Mouse (Mus musculus) neural tube, embryonic 13.5 days (tissue): Measurements from ENCODE around the gene Gmds. TPM values are rescaled to one million over a fixed set of nuclear protein-coding genes. Genes with fewer than 3 reads are reported as not detected.

Experiments
- ATAC-seq: fragments of 200-750 bp; cut with Nextera tagmentation; 2 replicates; pipeline ENCODE4 v1.8.0; 2017; ENCODE audit warnings: low read depth, mild to moderate bottlenecking, moderate TSS enrichment, moderate library complexity
- H3K27ac ChIP-seq: fragments of 300-500 bp; sonication (generic); replicated peaks from 2 replicates; pipeline ENCODE4 v1.5.1; 2015; ENCODE audit warnings: moderate library complexity, mild to moderate bottlenecking, inconsistent platforms
- H3K27me3 ChIP-seq: fragments of 300-500 bp; sonication (generic); 2 replicates; pipeline ENCODE4 v1.6.1; 2015; ENCODE audit warnings: mild to moderate bottlenecking, inconsistent platforms
- H3K36me3 ChIP-seq: fragments of 300-500 bp; sonication (generic); 2 replicates; pipeline ENCODE4 v1.6.1; 2015; ENCODE audit warnings: mild to moderate bottlenecking, inconsistent platforms
- H3K4me1 ChIP-seq: fragments of 300-500 bp; sonication (generic); replicated peaks from 2 replicates; pipeline ENCODE4 v1.6.1; 2015; ENCODE audit warnings: inconsistent platforms
- H3K4me2 ChIP-seq: fragments of 300-500 bp; sonication (generic); 2 replicates; pipeline ENCODE4 v1.6.1; 2015; ENCODE audit warnings: inconsistent platforms, mild to moderate bottlenecking, moderate library complexity
- H3K4me3 ChIP-seq: fragments of 300-500 bp; sonication (generic); 2 replicates; pipeline ENCODE4 v1.5.1; 2015; ENCODE audit warnings: mild to moderate bottlenecking, inconsistent platforms
- H3K9ac ChIP-seq: fragments of 300-500 bp; sonication (generic); 2 replicates; pipeline ENCODE4 v1.6.1; 2015; ENCODE audit warnings: moderate library complexity, mild to moderate bottlenecking, inconsistent platforms
- H3K9me3 ChIP-seq: fragments of 300-500 bp; sonication (generic); 2 replicates; pipeline ENCODE4 v1.6.1; 2016; ENCODE audit warnings: inconsistent platforms
- WGBS: fragments of 180-500 bp; shearing (Covaris S2); methylation state at CpG from one replicate; pipeline ENCODE4 v1.1.7; 2015; 5-methylcytosine and 5-hydroxymethylcytosine counted together
- polyA plus RNA-seq: library from polyadenylated mRNA; unstranded; fragments of >200 nt; fragmentation: Nextera tagmentation; extraction: Ambion mirVana; gene quantifications from 2 replicates; pipeline ENCODE4 v1.2.1, GENCODE M21; 2015

The Gmds gene
- polyA plus RNA-seq, 1 experiment from 2014 or later = 37.1 TPM

DNA sequence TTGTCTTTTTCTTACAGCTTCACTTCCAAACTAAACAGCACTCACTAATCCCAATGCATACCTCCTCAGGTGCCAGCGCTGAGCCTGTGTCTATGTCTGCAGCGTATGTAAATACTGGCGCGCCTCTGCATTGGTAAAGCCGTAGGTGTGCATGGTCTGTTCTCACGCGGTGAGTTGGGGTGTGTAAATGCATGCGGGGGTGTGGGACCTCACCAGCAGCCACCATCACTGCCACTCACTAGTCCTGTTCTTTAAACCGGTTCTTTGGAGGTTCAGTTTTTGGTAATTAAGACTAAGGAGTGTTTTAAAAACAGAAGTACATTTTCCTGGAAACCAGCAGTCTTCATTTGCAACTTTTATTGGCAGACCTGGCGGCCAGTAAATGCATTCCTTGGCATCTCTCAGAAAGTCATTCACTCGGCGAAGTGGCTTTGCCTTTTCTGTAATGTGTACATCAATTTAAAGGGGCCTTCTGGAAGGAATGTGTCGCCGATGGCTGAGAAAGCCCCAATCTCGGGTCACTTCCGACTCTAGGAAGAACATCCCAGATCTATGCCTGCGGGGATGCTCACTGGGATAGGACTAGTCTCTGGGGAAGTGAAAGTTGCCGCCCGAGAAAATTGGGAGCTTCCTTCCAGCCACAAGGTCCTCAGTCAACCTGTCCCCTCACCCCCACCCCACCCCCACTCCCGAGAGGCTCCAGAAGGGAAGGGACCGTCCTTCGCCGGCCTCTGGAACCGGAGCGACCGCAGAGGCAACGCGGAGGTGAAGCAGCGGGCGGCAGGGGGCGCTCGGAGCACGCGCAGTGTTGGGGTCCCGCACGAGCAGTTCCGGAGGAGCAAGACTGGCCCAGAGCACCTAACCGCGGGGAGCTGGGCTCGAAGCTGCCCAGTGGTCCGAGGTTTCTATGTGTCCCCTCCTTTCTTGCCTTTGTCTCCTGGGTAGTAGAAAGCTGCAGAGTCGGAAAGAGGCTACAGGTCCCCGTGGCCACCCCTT, 537.7 kb downstream of the Gmds start:
- H3K9ac ChIP-seq = peak overlapping the region; percentile 50
- WGBS = 1% methylated on average over 43 of the region's 43 CpGs
- H3K4me2 ChIP-seq = peak overlapping the region; percentile 54
- H3K27me3 ChIP-seq = peaks cover 87% of the 10 kb centered on the region
- peak overlapping the region; percentile 28 for H3K4me3 ChIP-seq
- no peaks in the 10 kb centered on the region for H3K36me3 ChIP-seq
- H3K27ac ChIP-seq = no peak overlapping the region
- peak; percentile 90 for ATAC-seq
- H3K9me3 ChIP-seq = no peaks in the 10 kb centered on the region
- peaks cover 23% of the 10 kb centered on the region for H3K4me1 ChIP-seq

DNA sequence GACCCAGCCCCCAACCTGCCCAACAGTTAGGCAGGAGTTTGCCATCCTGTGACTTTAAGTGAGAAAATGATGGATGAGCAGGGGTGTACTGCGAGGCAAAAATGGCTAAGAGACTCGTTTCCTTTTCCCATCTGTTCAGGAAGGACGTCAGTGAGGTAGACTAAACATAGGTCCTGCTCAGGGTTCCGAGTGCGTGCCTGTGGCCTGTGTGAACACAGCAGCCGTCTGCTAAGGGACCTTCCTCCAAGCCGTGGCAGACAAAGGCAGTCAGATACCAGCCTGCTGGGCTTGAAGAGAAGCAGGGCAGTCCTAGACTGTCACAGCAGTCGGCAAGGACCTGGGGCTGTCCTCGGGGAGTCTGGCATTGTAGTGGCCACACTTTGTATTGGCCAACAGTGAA, 540.5 kb downstream of the Gmds start:
- 49% methylated on average over 9 of the region's 9 CpGs for WGBS

DNA sequence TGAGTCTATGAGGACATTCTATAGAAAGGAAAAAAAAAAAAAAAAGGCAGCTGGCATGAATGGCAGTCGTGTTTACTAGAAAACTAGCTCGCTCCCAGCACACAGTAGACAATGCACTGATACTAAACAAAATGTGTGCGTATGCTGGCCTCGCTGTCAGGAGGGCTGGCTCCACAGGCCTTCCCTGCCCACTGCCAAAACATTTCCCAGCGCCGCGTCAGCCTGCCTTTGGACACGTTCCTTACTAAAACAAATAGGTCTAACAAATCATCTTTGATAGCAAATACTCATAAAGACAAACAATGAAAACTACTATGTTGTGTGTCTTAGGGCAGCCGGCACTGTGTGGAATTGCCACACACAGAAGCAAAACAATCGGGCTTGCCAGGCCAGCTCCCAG, 541.2 kb downstream of the Gmds start:
- H3K4me3 ChIP-seq = no peak overlapping the region
- no peaks in the 10 kb centered on the region for H3K9me3 ChIP-seq
- peaks cover 67% of the 10 kb centered on the region for H3K27me3 ChIP-seq
- H3K27ac ChIP-seq = no peak overlapping the region
- H3K9ac ChIP-seq = no peak overlapping the region
- ATAC-seq = no peak
- H3K36me3 ChIP-seq = no peaks in the 10 kb centered on the region
- H3K4me1 ChIP-seq = peaks cover 24% of the 10 kb centered on the region
- WGBS = 58% methylated on average over 10 of the region's 10 CpGs
- no peak overlapping the region for H3K4me2 ChIP-seq

More for the DNA sequence above, 540.5 kb downstream of the Gmds start:
- Histone ChIP-seq H3K27ac (no peak overlapping the region), H3K36me3 (no peaks in the 10 kb centered on the region), H3K9me3 (no peaks in the 10 kb centered on the region), H3K4me3 (no peak overlapping the region), H3K4me2 (no peak overlapping the region), H3K4me1 (peaks cover 21% of the 10 kb centered on the region), H3K9ac (no peak overlapping the region), H3K27me3 (peaks cover 73% of the 10 kb centered on the region)
- ATAC-seq = no peak

DNA sequence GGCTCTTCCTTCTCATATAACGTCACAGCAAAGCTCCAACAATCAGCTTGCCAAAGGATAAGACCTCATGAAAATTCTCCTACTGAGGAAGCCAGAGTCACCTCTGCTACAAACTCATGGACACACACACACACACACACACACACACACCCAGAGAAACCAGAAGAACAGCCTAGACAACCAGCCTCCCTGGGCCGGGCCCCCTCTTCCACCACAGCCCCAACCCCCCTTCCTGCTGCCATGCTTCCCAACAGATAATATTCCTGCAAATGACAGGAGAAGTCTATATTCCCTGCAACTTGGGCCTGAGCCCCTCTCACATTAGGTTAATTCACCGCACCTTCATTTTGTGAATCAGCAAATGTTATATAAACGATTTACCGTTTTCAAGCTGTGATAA, 545.4 kb downstream of the Gmds start:
- H3K4me2 ChIP-seq = no peak overlapping the region
- ATAC-seq = no peak

DNA sequence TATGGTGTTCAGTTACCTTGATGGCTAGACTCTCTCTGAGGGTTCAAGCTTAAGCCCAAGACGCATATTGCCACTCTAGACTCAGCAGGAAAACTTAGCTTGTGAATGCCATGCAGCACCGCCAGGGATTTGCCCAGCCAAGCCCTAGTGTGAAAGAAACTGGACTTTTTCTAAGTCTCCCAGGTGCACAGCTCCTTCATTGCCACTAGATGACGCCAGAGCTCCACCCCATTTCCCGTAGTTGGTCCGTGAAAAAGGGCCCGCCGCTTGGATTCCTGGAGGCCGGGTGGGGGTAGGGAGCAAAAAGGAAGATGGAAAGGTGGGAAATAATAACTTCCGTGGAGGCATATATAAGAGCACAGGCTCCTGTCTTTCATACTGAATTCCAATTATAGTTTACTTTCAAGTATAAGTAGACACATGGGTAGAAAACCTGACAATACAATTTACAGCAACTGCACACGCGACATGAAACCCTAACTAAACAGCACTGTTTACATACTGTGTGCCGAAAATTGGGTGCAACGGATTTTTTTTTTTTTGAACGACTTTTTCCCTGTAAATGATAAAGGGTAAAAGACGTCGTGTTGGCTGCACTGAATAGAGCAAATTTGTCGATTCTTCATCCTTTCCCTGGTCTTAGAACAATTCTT, 545.9 kb downstream of the Gmds start:
- Histone ChIP-seq H3K4me3 (no peak overlapping the region), H3K27ac (no peak overlapping the region), H3K9me3 (no peaks in the 10 kb centered on the region), H3K4me2 (peak overlapping the region; percentile 43), H3K9ac (no peak overlapping the region), H3K27me3 (peaks cover 22% of the 10 kb centered on the region), H3K36me3 (no peaks in the 10 kb centered on the region), H3K4me1 (0 out of 2 replicates have a peak, but pooled peaks cover 3% of the 10 kb centered on the region)
- WGBS = 23% methylated on average over 17 of the region's 17 CpGs
- peak; percentile 65 for ATAC-seq

More for the DNA sequence above, 545.4 kb downstream of the Gmds start:
- H3K4me1 ChIP-seq = 0 out of 2 replicates have a peak, but pooled peaks cover 3% of the 10 kb centered on the region
- peaks cover 25% of the 10 kb centered on the region for H3K27me3 ChIP-seq
- 55% methylated on average over 5 of the region's 5 CpGs for WGBS
- H3K9me3 ChIP-seq = no peaks in the 10 kb centered on the region
- H3K4me3 ChIP-seq = no peak overlapping the region
- no peak overlapping the region for H3K27ac ChIP-seq
- no peak overlapping the region for H3K9ac ChIP-seq
- H3K36me3 ChIP-seq = no peaks in the 10 kb centered on the region

DNA sequence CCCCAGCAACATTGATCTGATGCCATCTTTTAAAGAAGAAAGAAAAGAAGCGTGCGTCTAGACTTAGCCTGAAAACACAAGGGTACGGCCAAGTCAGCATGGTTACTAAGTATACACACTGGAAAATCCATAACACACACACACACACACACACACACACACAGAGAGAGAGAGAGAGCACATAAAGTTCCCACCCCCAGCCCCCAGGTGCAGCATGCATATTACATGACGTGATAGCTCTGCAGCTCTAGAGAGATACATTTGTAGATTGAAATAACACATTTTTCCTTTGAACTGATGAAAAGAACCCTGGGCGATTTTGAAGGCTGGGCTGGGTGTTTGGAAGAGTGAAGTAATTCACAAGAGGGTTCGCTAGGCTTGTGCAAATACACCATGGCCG, 553.8 kb downstream of the Gmds start:
- H3K4me3 ChIP-seq = no peak overlapping the region
- WGBS = 78% methylated on average over 7 of the region's 7 CpGs
- no peaks in the 10 kb centered on the region for H3K4me1 ChIP-seq
- no peaks in the 10 kb centered on the region for H3K36me3 ChIP-seq
- no peak overlapping the region for H3K4me2 ChIP-seq
- H3K9me3 ChIP-seq = no peaks in the 10 kb centered on the region
- no peak overlapping the region for H3K9ac ChIP-seq
- H3K27me3 ChIP-seq = no peaks in the 10 kb centered on the region
- ATAC-seq = no peak
- no peak overlapping the region for H3K27ac ChIP-seq

DNA sequence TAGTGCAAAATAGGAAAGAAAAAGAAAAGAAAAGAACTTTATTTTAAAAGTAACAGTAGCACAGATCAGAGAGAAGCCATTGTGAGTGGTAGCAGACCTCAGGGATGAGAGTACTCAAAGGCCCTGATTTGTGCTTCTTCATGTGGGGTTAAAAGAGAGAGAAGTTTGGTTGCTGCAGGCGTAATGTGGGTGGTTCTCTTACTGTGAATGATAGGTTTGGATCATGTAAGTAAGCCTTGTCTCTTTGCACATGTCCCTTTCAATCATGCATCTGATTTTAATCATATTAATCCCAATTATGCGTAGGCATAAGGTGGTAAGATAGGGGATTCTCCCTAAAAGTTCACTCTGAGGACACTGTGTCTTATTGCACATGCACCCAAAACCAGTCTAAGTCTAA, 556.5 kb downstream of the Gmds start:
- 96% methylated on average over 2 of the region's 2 CpGs for WGBS
- Histone ChIP-seq H3K4me2 (no peak overlapping the region), H3K4me3 (no peak overlapping the region), H3K4me1 (no peaks in the 10 kb centered on the region), H3K9me3 (no peaks in the 10 kb centered on the region), H3K36me3 (no peaks in the 10 kb centered on the region), H3K27me3 (no peaks in the 10 kb centered on the region), H3K9ac (no peak overlapping the region), H3K27ac (no peak overlapping the region)
- no peak for ATAC-seq

DNA sequence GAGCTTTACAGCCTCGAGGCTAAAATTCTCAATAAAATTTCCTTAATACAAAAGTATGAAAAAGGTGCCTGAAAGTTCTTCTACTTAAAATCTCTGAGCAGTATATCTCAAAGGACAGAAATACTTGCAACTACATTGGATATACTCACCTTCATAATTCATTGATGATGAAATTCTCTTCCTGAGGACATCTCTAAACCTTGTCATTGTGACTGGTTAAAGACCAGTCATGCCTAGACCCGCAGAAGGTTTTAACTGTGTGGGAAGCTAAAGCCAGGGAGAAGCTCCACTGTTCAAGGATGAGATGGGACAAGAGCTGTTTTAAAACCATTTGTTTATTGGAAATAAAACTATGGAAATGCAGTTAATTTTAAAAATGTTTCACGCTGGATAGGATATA, 558.2 kb downstream of the Gmds start:
- 92% methylated on average over 3 of the region's 3 CpGs for WGBS
- no peaks in the 10 kb centered on the region for H3K9me3 ChIP-seq
- no peak overlapping the region for H3K9ac ChIP-seq
- H3K4me1 ChIP-seq = no peaks in the 10 kb centered on the region
- H3K4me2 ChIP-seq = no peak overlapping the region
- H3K36me3 ChIP-seq = no peaks in the 10 kb centered on the region
- no peak overlapping the region for H3K27ac ChIP-seq
- ATAC-seq = no peak
- H3K4me3 ChIP-seq = no peak overlapping the region
- H3K27me3 ChIP-seq = no peaks in the 10 kb centered on the region

DNA sequence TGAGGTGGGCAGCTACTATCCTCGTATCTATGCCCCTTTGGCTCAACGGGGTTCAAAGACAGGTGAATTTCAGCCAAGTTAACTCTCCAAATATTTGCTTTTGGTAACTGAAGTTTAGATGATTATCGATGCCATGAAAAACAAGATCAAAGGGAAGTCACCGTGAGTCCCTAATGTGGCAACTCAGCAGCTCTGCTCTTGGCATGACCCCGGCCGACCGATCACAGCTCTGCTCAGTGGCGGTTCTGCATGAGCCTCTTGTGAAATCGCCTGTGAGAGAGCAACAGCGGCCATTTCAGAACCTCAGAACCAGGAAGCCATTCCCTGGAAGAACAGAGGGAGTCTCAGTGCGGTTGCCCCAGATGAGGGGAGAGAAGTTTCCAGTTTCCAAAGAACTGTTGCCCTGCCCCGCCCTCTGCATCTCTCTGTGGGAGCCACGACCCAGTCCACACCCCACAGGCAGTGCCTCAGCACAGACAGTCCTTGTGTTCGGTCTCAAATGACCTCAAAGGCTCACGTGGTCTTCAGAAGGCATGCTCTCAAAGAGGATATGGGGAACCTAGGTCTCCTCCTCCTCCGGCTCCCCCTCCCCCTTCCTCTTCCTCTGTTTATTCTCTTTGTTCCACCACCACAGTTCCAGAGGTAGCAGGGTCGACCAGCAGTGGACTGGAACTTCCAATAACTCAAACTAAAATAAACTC, 559.1 kb downstream of the Gmds start:
- H3K9me3 ChIP-seq = no peaks in the 10 kb centered on the region
- H3K4me1 ChIP-seq = no peaks in the 10 kb centered on the region
- 74% methylated on average over 17 of the region's 17 CpGs for WGBS
- H3K9ac ChIP-seq = no peak overlapping the region
- H3K27me3 ChIP-seq = no peaks in the 10 kb centered on the region
- no peak overlapping the region for H3K4me2 ChIP-seq
- H3K4me3 ChIP-seq = no peak overlapping the region
- H3K27ac ChIP-seq = no peak overlapping the region
- no peaks in the 10 kb centered on the region for H3K36me3 ChIP-seq
- no peak for ATAC-seq

DNA sequence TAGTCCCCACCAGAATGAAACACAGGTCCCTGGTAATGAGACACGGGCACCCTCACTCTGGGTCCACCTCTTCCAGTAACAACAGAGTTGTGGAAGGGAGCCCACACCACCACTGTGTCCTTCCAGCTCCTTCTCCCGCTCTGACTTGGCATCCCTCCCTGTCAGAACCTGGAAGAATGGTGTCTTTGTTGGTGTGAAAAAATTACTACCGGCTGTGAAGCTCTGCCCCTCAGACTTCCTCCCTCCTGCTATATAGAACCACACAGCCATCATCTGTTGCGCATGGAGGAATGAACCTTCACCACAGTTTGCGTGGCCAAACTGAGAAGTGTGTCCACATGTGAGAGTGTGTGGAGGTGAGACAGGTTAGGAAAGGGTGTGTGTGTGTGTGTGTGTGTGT, 562.8 kb downstream of the Gmds start:
- Histone ChIP-seq H3K27ac (no peak overlapping the region), H3K9me3 (no peaks in the 10 kb centered on the region), H3K36me3 (no peaks in the 10 kb centered on the region), H3K4me1 (no peaks in the 10 kb centered on the region), H3K9ac (no peak overlapping the region), H3K4me3 (no peak overlapping the region), H3K4me2 (no peak overlapping the region), H3K27me3 (no peaks in the 10 kb centered on the region)
- no peak for ATAC-seq
- 62% methylated on average over 5 of the region's 5 CpGs for WGBS

DNA sequence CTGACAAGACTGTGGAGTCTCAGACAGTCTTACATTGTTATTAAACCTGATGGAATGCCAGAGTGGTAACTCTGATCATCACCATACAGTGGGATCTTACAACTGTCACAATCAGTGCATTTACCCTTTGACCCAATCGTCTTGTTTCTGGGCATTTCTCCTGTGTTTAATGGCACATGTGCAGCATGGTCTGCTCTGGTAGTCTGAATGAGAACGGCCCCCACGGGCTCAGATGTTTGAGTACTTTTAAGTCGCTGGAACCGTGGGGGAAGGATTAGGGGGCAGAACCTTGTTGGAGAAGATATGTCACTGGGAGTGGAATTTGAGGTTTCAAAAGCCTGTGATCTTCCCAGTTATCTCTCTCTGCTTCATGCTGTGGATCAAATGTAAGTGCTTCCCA, 565.7 kb downstream of the Gmds start:
- ATAC-seq = no peak
- Histone ChIP-seq H3K27ac (no peak overlapping the region), H3K4me1 (no peaks in the 10 kb centered on the region), H3K9ac (no peak overlapping the region), H3K9me3 (no peaks in the 10 kb centered on the region), H3K27me3 (no peaks in the 10 kb centered on the region), H3K36me3 (no peaks in the 10 kb centered on the region), H3K4me2 (no peak overlapping the region), H3K4me3 (no peak overlapping the region)
- 85% methylated on average over 5 of the region's 5 CpGs for WGBS
